Mouse (Mus musculus): ENCODE data around the gene Psme2.
A peak's percentile ranks its signal among the peaks of the same experiment; 100 is the strongest.

Psme2 gene

DNA sequence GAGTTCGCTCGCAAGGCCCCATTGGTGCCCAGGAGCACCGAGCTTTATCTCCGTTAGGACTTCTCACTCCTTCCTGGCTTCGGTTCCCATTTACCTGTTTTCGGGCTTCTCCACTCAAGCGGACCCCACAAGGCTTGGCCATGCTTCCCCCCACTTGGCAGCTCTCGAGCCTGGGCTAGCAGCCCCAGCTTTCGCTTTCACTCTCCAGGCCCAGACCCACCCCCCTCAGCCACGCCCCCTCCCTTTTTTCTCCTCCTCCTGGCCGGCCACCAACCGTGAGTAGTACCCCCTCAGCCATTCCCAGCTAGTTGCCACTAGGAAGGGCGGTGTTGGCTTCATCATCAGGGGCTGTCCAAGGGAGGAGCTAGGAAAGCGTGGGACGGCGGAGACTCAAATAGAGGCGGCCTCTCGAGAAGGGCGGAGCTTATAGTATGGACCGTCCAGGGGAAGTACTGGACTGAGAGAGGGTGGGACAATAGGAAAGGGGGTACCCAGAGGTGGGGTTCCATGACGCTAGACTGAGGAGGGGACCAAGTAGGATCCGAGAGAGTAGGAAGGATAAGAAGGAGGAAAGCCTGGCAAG, at the start of gene Psme2:
TSS of gene Psme2 (minus strand) at position 366 of the 583 bp plus-strand sequence.
- DNase-seq = peak; percentile 93 to 99

GRCm38 (mm10) chr14:55637795-55638194, 46.9 kb upstream of the Psme2 start, which contains the start of gene Gm49378:
TSS of gene Gm49378 (minus strand) at chr14:55637895.
- no peak for DNase-seq

DNA sequence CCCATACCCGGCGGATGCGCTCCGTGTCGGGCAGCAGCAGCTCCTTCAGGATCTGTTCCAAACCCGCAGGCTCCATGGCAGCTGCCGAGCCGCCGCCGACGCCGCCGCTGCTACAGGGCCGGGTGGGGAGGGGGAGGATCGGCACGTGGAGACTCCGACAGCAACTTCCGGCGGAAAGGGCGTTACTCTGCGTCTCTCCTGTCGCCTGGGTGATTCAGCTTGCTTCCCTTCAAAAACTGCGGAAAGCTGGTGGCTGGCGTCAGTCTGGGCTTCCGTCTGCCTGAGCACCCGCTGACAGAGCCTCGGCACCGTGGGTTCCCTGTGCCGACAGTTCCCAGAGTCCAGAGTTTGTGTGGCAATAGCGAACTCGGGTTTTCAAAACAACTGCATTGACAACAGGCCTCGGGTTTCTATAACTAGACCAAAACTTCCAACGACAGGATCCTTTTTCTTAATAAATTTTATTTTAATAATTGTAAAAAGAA, 44.7 kb upstream of the Psme2 start, which contains the start of gene Ipo4:
TSS of gene Ipo4 (minus strand) at position 435 of the 485 bp plus-strand sequence.
- peak; percentile 94 to 95 for DNase-seq

GRCm38 (mm10) chr14:55634874-55635522, 44.1 kb upstream of the Psme2 start:
- DNase-seq = peak; percentile 14 to 54

- DNase-seq = peak; percentile 49 to 86
Measured at GRCm38 (mm10) chr14:55629312-55629711, 38.4 kb upstream of the Psme2 start.

DNA sequence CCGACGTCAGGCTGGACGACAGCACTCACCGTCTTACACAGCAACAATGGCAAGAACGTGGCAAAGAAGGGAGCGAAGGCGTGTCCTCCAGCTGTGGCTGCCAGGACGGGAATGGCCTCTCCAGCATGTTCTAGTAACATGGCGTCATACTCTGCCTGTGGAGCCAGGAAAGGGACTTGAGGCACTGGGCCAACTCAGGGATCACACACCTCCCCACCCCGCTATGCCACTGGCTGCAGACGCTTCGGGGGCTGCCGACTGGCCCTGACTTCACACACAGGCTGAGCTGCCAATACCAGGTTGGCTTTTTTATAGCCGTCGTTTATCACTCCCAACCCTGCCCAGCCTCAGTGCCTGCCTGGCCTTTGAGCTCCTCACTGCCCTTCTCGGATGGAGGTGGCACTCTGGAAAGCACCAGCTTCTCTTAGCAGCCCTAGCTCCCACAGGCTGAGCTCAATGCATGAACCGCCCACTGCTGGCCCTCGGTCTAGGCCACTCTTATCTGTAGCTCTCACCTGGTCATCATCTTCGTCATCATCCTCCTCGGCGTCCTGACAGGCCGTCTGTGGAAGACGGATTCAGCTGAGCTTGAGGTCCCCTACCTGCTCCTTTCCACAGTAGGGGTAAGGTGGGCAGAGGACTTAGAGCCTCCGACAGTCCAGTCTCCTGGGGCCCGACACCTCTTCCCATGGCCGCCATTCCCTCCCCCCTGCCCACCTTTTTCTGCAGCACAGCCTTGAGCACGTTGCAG, 37.3 kb upstream of the Psme2 start:
- no peak for DNase-seq

DNA sequence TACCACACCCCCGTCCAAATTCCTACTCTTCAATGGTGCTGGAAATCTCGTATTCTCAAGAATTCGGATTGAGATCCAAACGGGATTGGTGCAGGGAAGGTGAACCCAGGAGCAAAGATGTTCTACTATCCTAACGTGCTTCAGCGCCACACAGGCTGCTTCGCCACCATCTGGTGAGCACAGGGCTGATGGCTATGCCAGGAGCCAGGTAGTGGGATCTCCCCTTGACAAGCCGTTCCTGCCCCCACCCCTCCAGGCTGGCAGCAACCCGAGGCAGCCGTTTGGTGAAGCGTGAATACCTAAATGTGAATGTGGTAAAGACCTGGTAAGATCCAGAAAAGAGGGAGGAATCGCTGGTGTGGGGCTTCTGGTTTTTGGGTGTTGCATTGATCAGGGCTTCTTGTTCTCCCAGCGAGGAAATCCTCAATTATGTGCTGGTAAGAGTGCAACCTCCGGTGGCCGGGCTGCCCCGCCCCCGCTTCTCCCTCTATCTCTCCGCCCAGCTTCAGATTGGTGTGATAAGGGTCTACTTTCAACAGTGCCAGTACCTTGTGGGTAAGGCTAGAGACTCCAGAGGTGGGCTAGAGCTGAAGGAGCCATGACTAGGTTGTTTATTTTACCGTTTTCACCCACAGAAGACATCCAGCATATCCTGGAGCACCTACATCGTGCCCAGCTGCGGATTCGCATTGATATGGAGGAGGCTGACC, 27.7 kb upstream of the Psme2 start:
- DNase-seq = no peak

DNA sequence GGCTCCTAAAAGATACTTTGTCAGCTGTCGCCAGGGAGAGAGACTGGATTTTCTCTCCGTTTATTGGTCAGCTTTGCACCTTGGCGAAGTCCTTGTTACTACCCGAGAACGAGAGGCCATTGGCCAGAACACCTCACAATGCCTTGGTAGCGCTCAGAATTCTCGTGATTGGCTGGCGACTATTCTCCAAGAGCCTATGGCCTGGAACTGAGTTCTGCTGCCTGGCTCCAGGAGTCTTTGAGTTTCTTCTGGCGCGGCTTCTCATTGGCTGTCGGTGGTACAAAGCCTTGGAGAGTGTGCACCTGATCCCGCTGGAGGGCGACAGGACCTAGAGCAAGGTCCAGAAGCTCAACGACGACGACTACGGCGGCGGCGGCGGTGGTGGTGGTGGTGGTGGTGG, 26.9 kb upstream of the Psme2 start, which contains the start of gene Rec8:
TSS of gene Rec8 (plus strand) at position 216 of the 400 bp plus-strand sequence.
- peak; percentile 51 to 64 for DNase-seq

DNA sequence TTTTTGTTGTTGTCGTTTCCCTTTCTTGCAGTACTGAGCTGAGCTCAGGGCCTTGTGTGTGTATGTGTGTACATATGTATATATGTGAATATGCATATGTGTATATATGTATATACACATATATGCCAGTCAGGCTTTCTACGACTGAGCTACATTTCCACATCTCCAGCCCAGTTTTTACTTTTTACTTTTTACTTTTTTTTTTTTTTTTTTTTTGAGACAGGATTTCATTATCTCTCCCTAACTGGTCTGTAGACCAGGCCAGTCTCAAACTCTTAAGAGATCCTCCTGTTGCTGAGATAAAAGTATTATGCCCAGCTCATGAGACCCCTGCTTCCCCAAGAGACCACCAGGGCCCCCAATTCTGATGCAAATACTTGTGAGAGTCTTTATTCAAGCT, 25.9 kb upstream of the Psme2 start:
- DNase-seq = no peak

GRCm38 (mm10) chr14:55615876-55616275, 25.0 kb upstream of the Psme2 start:
- no peak for DNase-seq

GRCm38 (mm10) chr14:55614565-55615178, 23.8 kb upstream of the Psme2 start:
- DNase-seq = no peak

DNA sequence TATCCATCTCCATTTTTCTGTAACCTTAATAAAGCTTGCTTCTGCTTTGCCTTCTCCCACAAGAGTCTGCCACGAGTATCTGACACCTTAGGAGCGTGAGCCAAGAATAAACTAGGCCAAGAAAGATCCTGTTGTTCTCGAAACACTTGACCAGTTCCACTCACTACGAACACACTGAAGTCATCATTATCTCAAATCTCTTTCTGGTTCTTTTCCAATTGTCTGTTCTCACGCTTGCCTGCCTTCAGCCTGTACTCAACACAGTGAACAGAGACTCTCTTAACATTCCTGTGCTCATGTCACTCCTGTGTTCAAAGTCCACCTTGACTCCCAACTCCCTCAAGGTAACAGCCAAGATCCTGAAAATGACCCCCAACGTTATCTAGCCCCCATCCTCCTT, 22.4 kb upstream of the Psme2 start:
- DNase-seq = peak; percentile 19 to 29

GRCm38 (mm10) chr14:55608339-55608738, 17.4 kb upstream of the Psme2 start:
- DNase-seq = no peak

DNA sequence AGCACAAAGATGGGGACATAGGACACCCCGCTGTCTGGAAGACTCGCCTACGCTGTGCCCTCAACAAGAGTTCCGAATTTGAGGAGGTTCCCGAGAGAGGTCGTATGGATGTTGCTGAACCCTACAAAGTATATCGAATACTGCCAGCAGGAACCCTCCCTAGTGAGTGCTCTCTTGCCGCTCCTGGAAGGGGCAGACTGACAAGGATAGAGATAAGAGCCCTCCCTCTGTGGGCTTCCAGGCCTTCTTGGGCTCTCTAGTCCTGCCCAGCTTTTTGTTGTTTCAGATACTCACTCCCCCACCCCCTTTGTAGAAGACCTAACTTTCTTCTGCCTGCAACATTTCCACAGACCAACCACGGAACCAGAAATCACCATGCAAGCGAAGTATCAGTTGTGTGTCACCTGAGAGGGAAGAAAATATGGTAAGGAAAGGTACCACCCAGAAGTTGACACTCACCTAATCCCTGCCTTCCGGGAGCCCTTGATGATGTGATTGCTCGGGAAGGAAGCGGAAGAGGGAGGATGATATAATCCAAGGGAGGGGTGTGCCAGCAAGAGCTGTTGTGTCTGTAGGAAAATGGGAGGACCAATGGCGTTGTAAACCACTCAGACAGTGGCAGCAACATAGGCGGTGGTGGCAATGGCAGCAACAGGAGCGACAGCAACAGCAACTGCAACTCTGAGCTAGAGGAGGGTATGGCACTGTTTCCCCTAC, 15.0 kb upstream of the Psme2 start:
- no peak for DNase-seq

GRCm38 (mm10) chr14:55604823-55605222, 13.9 kb upstream of the Psme2 start:
- no peak for DNase-seq

DNA sequence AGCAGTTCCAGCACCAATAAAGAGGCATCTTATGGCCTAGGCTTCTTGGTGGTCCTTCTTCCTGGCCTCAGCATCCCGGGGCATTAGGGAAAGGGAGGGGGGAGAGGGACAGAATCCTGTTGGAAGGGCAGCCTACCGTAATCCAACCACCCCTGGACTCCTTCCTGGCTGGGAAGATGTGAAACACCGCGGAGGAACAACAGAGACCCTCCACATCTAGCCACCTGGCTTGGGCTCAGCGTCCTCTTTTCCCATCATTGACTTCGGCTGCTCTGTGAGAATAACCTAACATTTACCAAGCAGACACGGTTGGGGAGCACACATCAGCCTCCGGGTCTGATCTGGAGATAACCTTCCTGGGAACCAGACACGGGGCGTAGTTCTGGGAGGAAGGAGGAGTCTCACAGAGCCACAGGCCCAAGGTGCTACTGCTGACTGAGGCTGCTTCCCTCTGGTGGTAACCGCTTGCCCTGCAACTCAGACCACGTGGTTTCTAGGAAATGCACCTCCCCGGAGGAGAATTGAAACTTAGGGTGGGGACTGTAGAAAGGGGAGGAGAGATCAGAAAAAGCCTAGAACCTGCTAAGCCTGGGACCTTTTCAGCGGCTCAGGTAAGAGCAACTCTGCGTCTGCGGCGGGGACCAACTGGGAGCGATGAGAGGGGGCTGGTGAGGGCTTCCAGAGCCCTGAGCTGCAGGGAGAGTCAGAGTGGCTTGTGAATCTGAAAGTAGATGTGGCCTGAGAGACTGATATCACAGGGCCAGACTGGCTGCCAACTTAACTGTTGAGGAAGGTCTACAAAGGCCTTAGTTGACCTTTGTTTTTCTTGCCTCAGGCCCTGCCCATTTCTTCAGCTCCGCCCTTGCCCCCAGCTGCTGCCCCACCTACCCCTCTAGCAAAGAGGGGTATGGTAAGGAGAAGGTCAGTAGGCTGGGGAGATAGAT, 13.0 kb upstream of the Psme2 start:
- DNase-seq = peak; percentile 96 to 97

DNA sequence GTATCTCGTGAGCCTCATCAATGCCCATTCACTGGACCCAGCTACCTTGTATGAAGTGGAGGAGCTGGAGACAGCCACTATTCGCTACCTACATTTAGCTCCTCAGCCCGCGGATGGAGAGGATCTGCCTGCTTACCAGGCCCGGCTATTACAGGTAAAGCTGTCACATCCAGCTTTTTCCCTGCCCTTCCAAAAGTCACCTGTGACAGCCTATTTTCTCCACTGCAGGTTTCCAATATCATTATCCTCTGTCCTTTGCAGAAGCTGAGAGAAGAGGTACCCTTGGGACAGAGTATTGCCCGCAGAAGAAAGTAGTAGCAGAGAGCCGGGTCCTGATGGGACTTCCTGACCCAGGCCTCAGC, 12.3 kb upstream of the Psme2 start, which contains the start of gene Irf9:
TSS of gene Irf9 (plus strand) at position 301 of the 362 bp plus-strand sequence.
- no peak for DNase-seq

- no peak for DNase-seq
Measured at GRCm38 (mm10) chr14:55598521-55599390, 7.8 kb upstream of the Psme2 start.

DNA sequence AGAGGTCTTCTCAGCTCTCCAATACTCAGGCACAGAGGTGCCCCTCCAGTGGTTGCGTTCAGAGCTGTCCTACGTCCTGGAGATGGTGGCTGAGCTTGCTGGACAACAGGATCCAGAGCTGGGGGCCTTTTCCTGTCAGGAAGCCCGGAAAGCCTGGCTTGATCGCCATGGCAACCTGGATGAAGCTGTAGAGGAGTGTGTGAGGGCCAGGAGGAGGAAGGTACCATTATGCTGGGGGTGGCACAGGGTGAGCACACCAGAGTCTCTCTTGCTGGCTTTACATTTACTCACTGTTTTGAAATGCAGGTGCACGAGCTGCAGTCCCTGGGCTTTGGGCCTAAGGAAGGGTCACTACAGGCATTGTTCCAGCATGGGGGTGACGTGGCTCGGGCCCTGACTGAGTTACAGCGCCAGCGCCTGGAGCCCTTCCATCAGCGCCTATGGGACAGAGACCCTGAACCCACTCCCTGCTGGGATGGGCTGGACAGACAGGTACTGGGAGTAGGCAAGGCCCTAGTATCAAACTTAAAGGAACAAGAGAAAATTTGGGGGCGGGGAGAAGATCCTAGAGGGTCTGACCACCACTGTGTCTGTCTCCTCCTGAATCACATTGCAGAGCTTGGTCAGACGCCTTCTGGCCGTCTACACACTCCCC, 5.2 kb upstream of the Psme2 start:
- peak in 1 of 2 experiments; percentile 36 for DNase-seq

All from kidney, postnatal 36 days (tissue).